Mouse (Mus musculus): ENCODE results near the gene Treml4.

DNA sequence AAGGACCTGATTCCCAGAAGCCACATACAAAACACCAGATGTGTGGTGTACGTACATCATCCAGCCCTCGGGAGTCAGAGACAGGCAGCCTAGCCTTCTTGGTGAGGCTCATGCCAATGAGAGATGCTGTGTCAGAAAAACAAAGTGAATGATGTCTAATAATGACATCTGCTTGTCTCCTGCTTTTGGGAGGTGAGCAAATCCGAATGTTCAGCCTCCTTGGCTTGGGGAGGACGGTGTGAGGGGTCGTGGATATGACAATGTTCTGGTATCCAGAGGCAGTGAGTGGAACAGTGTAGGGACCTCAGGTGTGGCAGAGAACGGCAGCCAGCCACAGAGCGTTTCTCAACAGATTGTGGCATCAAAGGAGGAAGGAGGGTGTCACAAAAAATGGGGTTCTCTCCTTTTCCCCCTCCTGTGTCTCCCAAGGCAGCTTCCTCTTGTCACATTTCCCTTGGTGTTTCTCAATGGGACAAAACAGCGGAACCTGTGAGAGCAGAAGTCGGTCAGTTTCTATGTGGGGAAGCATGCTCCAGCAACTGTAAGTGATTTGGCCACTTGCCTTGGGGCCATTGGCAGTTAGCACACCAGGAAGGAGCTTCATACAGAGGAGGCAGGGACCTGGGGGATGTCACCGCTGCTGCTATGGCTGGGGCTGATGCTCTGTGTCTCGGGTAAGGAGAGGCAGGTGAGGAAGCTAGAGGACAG lies 16.7 kb upstream of the Treml4 start, which contains the start of gene Trem3:
- TF ChIP-seq CTCF (IDR thresholded peaks at IDR 0.05; ENCODE audit: control insufficient read depth, insufficient read depth, insufficient read length) (no peak), MAX (IDR thresholded peaks at IDR 0.05) (no peak), USF1 (IDR thresholded peaks at IDR 0.05; ENCODE audit: low read depth) (no peak), MYOD1 (IDR thresholded peaks at IDR 0.05; ENCODE audit: control insufficient read depth, insufficient read length, low read depth) (no peak), CEBPB (IDR thresholded peaks at IDR 0.05; ENCODE audit: low read depth) (no peak), FOSL1 (IDR thresholded peaks at IDR 0.05; ENCODE audit: insufficient read depth, low read length, poor library complexity, severe bottlenecking) (no peak)
